Mouse (Mus musculus) liver, embryonic 14.5 days (tissue): Measurements from ENCODE around the gene Rtkn2. TPM values are rescaled to one million over a fixed set of nuclear protein-coding genes. Genes with fewer than 3 reads are reported as not detected.

ENCODE experiments used
- ATAC-seq: fragments of 200-750 bp; cut with Nextera tagmentation; 2 replicates; pipeline ENCODE4 v1.8.0; 2017; ENCODE audit warnings: moderate number of reproducible peaks, mild to moderate bottlenecking, moderate library complexity; ENCODE audit not compliant: insufficient read depth
- DNase-seq, 3 experiments: peaks; one replicate each; pipeline ENCODE4 v3.0.0-alpha.2; 2012 to 2013; ENCODE audit warnings: low read depth in 3 of 3, low spot score in 3 of 3
- H3K27ac ChIP-seq: fragments of 300-500 bp; sonication (generic); 2 replicates; pipeline ENCODE4 v1.5.1; 2014; ENCODE audit warnings: moderate library complexity, mild to moderate bottlenecking, control low read depth, inconsistent platforms
- H3K27me3 ChIP-seq: fragments of 300-500 bp; sonication (generic); 2 replicates; pipeline ENCODE4 v1.6.1; 2014; ENCODE audit warnings: mild to moderate bottlenecking, low read length, moderate library complexity; ENCODE audit not compliant: control insufficient read depth, insufficient read depth
- H3K36me3 ChIP-seq: fragments of 300-500 bp; sonication (generic); replicated peaks from 2 replicates; pipeline ENCODE4 v1.6.1; 2014; ENCODE audit warnings: low read depth; ENCODE audit not compliant: control insufficient read depth, insufficient read depth
- H3K4me1 ChIP-seq, 2 experiments: fragments of 200-500 bp in 1 of 2; fragments of 300-500 bp in 1 of 2; sonication (generic) in 1 of 2; replicated peaks; 2 replicates each; pipeline ENCODE4 v1.6.1; 2012 to 2014; ENCODE audit warnings: antibody characterized with exemption in 1 of 2, inconsistent platforms in 1 of 2, low read length in 1 of 2; ENCODE audit not compliant: control insufficient read depth in 2 of 2, insufficient read depth in 2 of 2
- H3K4me2 ChIP-seq: fragments of 300-500 bp; sonication (generic); 2 replicates; pipeline ENCODE4 v1.6.1; 2014; ENCODE audit warnings: low read depth, mild to moderate bottlenecking, control low read depth, moderate library complexity
- H3K4me3 ChIP-seq, 2 experiments: fragments of 200-500 bp in 1 of 2; fragments of 300-500 bp in 1 of 2; sonication (generic) in 1 of 2; 2 replicates each; pipeline ENCODE4 v1.5.1; 2012 to 2014; ENCODE audit warnings: low read depth in 2 of 2, low read length in 2 of 2, mild to moderate bottlenecking in 2 of 2, control low read depth in 1 of 2, inconsistent platforms in 1 of 2, moderate library complexity in 1 of 2; ENCODE audit not compliant: insufficient read depth in 1 of 2
- H3K9ac ChIP-seq: fragments of 300-500 bp; sonication (generic); replicated peaks from 2 replicates; pipeline ENCODE4 v1.6.1; 2014; ENCODE audit warnings: mild to moderate bottlenecking, control low read depth, moderate library complexity
- H3K9me3 ChIP-seq: fragments of 300-500 bp; sonication (generic); 2 replicates; pipeline ENCODE4 v1.6.1; 2016; ENCODE audit warnings: low read length, mixed read lengths; ENCODE audit not compliant: control insufficient read depth
- CTCF ChIP-seq: IDR thresholded peaks from 2 replicates; pipeline ENCODE4 v1.5.1; 2016; ENCODE audit warnings: antibody characterized with exemption, low read depth, control low read depth
- EP300 ChIP-seq: IDR thresholded peaks from 2 replicates; pipeline ENCODE4 v1.6.1; 2016; ENCODE audit warnings: antibody characterized with exemption, low read depth
- WGBS: fragments of 180-500 bp; shearing (Covaris S2); extraction: QIAGEN DNeasy Blood & Tissue Kit; methylation state at CpG from one replicate; pipeline ENCODE4 v1.1.7; 2014; ENCODE audit not compliant: insufficient replicate concordance; 5-methylcytosine and 5-hydroxymethylcytosine counted together
- polyA plus RNA-seq, 2 experiments: library from polyadenylated mRNA; depleted of rRNA in 1 of 2; stranded (reverse) in 1 of 2; unstranded in 1 of 2; fragments of >200 nt; fragmentation: Nextera tagmentation in 1 of 2; extraction: Ambion mirVana in 1 of 2; gene quantifications; 2 replicates each; pipeline versions ENCODE4 v1.2.1 to v1.2.3; 2012 to 2014

Gene Rtkn2
- polyA plus RNA-seq, 2 experiments = 0.37 to 0.93 TPM

DNA sequence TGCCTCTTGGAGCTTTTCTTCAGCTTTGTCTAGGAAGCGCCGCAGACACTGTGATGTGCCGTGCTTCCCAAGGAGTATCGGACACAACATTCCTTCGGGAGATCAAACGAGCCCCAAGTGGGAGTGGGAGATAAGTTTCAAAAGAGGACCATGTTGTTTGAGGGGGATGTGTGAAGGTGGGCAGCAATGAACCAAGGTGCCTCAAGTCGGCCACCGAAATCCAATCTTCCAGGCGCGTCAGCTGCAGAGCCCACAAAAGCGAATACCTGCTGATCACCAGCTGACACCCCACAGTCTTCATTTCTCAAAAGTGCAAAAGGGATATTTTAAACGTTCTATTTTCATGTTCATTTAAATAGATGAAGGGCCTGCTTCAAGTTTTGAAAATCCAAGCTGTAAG lies 39.8 kb upstream of the Rtkn2 start:
- no peak for ATAC-seq
- Histone ChIP-seq H3K4me2 (no peak overlapping the region), H3K9ac (no peak overlapping the region), H3K4me3 (no peak overlapping the region), H3K4me1 (no peaks in the 10 kb centered on the region), H3K27me3 (no peaks in the 10 kb centered on the region), H3K27ac (no peak overlapping the region), H3K9me3 (no peaks in the 10 kb centered on the region), H3K36me3 (no peaks in the 10 kb centered on the region)
- 69% methylated on average over 12 of the region's 12 CpGs for WGBS
- no peak for DNase-seq
- TF ChIP-seq CTCF = no peak
- TF ChIP-seq EP300 = no peak

DNA sequence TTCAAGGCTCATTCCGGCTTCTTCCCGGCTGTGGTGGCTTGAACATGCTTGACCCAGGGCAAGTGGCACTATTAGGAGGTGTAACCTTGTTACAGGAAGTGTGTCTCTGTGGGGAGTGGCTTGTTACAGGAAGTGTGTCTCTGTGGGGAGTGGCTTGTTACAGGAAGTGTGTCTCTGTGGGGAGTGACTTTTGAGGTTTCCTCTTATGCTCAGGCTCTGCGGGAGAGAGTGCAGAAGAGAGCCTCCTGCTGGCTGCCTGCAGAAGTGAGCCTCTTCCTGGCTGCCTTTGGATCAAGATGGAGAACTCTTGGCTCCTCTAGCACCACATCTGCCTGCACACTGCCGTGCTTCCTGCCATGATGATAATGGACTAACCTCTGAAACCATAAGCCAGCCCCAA lies 35.9 kb upstream of the Rtkn2 start:
- Histone ChIP-seq H3K4me1 (no peaks in the 10 kb centered on the region), H3K27me3 (no peaks in the 10 kb centered on the region), H3K9ac (no peak overlapping the region), H3K4me3 (no peak overlapping the region), H3K4me2 (no peak overlapping the region), H3K9me3 (no peaks in the 10 kb centered on the region), H3K36me3 (no peaks in the 10 kb centered on the region), H3K27ac (no peak overlapping the region)
- DNase-seq (no peak), ATAC-seq (no peak)
- TF ChIP-seq CTCF (0 out of 2 replicates have a peak, but pooled peaks have one; percentile 19), EP300 (no peak)
- WGBS = 56% methylated on average over 4 of the region's 4 CpGs

DNA sequence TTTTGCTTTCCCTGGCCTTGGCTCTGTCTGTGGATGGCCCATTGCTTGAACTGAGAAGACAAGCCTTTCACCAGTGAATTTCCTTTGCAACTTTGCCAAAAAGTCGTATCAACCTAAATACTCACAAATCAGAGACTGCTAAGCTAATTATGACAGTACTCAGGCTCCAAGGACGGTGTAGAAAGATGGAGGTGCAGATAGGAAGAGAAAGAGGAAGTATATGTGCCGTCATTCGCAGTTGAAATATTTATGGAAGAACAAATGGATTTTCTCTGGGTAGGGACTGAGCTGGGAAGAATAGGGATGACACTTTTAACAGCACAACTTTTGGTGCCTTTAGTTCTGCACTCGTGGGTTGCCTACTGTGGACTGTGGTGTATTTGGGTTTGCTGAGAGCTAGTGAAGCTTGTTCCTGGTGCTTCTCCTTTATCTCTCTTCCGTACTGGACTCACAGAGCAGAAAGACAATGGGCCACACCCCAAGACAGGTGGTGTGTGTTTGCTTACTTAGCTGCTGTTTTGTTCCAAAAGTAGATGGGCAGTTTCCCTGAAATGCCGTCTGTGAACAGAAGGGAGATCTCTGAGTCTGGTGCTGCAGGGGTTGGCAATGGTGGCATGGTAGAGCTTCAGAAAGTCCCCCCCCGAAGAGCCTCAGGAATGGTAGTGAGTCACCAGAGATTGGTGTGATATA lies 29.2 kb upstream of the Rtkn2 start:
- Histone ChIP-seq H3K27ac (no peak overlapping the region), H3K9ac (no peak overlapping the region), H3K9me3 (no peaks in the 10 kb centered on the region), H3K4me1 (no peaks in the 10 kb centered on the region), H3K36me3 (no peaks in the 10 kb centered on the region), H3K27me3 (no peaks in the 10 kb centered on the region), H3K4me2 (no peak overlapping the region), H3K4me3 (no peak overlapping the region)
- DNase-seq (no peak), ATAC-seq (no peak)
- 19% methylated on average over 8 of the region's 8 CpGs for WGBS
- TF ChIP-seq EP300 = no peak
- no peak for TF ChIP-seq CTCF

DNA sequence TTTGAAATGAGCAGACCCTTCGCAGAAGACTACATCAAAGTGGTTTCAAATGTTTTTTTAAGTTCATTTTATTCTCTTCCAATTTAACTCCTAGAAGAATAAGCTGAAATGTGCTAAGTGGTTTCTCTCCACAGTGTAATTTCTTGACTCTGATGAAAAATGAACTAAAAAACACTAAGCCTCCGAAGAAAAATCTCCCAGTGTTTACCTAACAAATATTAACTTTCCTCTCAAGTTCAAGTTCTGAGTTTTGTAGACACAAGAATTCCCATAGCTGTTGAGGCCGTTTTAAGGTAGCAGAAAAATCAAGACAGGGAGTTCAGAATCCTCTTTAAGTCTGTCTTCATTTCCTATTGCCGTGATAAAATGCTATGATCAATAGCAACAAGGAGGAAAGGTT lies 27.7 kb upstream of the Rtkn2 start:
- Histone ChIP-seq H3K4me1 (no peaks in the 10 kb centered on the region), H3K4me2 (no peak overlapping the region), H3K9me3 (no peaks in the 10 kb centered on the region), H3K36me3 (no peaks in the 10 kb centered on the region), H3K9ac (no peak overlapping the region), H3K27ac (no peak overlapping the region), H3K27me3 (no peaks in the 10 kb centered on the region), H3K4me3 (no peak overlapping the region)
- no peak for TF ChIP-seq CTCF
- no peak for TF ChIP-seq EP300
- 54% methylated on average over 4 of the region's 4 CpGs for whole genome bisulfite sequencing
- no peak for DNase-seq
- ATAC-seq = no peak

DNA sequence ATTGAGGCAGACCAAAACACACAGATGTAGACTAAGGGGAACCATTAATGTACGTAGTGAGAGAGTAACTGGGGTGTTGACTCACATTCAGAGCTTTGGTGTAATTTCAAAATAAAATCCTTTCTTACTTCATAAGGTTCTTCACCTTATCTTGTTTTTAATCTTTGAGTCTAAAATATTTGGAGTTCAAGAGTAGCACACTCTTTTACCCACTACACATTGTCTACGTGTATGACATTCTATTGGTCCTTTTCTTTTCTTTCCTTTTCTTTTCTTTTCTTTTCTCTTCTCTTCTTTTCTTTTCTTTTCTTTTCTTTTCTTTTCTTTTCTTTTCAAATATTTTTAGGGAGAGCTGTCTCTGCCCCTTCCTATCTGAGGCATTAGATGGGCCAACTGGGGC lies 23.4 kb upstream of the Rtkn2 start:
- no peak for ATAC-seq
- Histone ChIP-seq H3K27me3 (no peaks in the 10 kb centered on the region), H3K36me3 (no peaks in the 10 kb centered on the region), H3K4me2 (no peak overlapping the region), H3K4me1 (0 out of 4 replicates have a peak, but pooled peaks cover 0 to 2% of the 10 kb centered on the region in 2 experiments), H3K9me3 (no peaks in the 10 kb centered on the region), H3K27ac (no peak overlapping the region), H3K9ac (no peak overlapping the region), H3K4me3 (no peak overlapping the region)
- DNase-seq = no peak
- WGBS = 65% methylated on average over 2 of the region's 2 CpGs
- TF ChIP-seq CTCF = no peak
- no peak for TF ChIP-seq EP300
